Mouse (Mus musculus): ENCODE data around the gene Jam3.
"Not testable (repeated sequence)": the region's sequence is repeated elsewhere in the genome, so short reads cannot be mapped to it uniquely, and the experiment has no call there.

The Jam3 gene

DNA sequence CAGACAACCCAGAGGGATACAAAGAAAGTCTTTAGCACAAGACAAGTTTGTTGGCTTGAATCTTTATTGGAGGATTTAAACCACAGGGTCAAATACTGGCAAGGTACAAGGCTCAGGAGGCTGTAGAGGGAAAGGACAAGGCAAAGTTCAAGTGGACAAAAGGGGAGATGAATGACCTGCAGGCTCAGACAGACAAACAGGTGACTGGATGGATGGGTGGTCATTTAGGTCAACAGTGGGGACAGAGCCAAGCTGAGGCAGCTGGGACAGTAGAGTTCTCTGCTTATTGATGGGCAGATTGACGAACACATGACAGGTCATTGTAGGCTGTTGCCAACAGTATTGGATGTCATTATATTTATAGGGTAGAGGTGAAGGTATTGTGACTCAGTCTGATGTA is 11.8 kb upstream of the Jam3 start:
- DNase-seq, result no peak

DNA sequence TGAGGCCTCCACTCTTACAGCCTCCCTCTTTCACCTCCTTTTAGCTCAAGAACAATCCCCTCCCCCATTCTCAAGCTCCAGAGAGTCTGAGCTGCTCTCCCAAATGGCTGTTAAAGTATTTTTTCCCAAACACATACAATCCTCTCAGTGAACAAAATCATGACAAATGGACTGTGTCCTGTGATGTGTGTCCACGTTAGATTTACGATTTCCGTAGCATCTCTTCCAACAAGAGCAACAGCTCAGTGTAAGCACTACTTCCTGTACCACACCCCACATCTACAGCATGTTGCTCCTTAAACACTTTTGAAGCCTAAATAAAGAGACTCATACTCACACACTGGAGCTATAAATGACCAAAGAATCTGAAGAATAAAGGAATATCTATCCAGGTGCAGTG is 10.4 kb upstream of the Jam3 start:
- no peak for DNase-seq

- DNase-seq, result no peak
Measured at GRCm38 (mm10) chr9:27164957-27165356, 9.7 kb upstream of the Jam3 start.

- not testable (repeated sequence) for DNase-seq
Measured at GRCm38 (mm10) chr9:27163661-27164060, 8.4 kb upstream of the Jam3 start.

DNA sequence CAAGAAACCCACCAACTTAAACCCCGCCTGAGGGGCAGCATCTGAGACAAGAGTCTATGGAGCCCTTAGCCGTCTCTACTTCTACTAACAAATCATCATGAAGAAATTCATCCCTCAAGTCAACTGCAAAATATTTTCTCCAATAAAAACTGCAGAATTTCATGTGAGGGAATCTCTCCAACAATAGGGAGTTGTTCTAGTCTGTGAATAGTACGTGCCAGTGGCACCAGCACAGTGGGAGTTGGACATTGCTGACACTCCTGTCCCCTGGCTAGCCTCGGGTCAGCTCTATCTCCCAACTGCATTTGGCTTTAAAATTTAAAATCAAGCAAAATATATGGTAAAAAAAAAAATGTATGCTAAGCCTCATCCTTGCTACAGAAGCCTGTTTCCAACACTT is 1.4 kb downstream of the Jam3 start:
- no peak for DNase-seq

GRCm38 (mm10) chr9:27149836-27150235 is 5.4 kb downstream of the Jam3 start:
- no peak for DNase-seq

DNA sequence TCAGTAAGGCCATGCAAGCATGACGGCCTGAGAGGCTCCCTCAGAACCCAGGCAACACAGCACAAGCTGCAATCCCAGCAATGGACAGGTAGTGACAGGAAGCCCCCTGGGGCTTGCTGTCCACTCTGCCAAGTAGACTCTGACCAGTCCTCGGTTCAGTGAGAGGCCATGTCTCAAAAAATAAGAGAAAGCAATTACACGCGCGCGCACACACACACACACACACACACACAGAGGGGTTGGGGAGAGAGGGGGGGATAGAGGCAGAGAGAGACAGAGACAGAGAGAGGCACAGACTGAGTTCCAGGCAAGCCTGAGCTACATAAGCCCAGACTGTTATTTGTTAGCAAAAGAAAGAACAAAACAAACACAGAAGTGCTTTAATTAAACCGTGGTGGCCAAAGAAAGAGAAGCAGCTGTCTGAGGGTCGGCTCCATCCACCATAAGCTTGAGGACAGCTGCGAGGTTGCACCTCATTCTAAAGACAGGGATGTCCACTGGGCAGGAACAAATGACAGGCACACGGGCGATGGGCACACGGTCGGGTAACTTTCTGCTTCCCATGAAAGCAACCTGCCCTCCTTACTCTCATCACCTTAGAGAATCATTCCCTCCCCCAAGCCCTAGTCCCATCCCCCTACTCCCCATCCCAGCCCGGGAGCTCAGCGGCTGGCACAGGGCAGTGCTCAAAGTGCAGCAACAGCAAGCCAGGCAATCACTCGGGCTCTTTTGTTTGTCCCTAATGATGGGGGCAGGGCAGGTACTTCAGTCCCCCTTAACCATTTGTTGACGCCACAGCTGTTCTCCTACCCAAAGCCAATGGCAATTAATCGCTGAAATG is 6.4 kb downstream of the Jam3 start:
- DNase-seq, result no peak

DNA sequence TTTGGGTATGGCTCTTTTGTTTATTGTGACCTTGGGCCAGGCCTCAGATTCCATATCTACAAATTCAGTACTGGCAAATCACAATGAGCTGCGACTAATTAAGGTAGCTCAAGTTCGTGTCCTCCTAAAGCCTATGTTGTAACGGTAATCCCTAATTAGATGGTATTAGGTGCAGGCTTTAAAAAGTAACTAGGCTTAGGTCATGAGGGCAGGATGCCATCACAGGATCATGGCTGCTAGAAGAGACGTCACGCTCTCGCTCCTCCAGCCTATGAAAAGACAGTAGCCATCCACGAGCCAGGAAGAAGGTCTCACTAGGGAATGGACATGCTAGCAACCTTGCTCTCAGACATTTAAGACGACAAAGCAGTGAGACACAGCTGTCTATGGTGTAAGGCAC is 7.3 kb downstream of the Jam3 start:
- DNase-seq, result no peak

DNA sequence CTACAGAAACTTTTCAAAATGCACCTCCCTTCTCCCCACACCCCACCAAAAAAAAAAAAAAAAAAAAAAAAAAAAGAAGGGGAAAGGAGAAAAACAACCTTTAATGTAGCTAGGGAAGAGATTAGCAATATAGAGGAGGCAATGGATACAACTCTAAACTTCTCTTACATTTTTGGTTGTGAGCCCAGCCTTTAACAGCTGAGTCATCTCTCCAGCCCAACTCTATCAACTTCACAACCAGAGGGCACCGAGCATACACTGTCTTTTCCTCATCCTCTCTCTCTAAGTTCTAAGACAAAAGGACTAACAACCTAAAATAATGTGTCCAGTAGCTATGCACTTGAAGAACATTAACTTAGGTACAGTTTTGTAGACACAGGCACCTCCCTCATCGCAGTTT is 8.4 kb downstream of the Jam3 start:
- no peak for DNase-seq

DNA sequence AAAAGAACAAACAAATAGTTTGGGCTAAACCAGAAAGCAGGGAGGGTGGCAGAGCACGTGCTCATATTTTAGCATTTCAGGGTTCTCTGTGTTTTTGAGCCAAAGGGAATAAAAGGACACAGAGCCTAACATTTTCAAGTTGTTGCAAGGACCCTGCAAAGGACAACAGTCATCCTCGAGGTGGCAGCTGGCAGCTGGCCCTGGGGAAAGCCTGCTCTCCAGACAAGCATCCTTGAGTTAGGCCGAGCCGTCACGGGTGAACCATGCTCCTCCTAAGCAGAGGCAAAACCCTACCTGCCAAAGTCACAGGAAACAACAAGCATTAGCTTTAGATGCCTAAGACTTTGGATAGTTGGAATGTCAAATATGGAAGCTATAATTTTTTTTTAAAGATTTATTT is 10.2 kb downstream of the Jam3 start:
- no peak for DNase-seq

- DNase-seq, result no peak
Measured at GRCm38 (mm10) chr9:27144271-27144840, 10.9 kb downstream of the Jam3 start.

DNA sequence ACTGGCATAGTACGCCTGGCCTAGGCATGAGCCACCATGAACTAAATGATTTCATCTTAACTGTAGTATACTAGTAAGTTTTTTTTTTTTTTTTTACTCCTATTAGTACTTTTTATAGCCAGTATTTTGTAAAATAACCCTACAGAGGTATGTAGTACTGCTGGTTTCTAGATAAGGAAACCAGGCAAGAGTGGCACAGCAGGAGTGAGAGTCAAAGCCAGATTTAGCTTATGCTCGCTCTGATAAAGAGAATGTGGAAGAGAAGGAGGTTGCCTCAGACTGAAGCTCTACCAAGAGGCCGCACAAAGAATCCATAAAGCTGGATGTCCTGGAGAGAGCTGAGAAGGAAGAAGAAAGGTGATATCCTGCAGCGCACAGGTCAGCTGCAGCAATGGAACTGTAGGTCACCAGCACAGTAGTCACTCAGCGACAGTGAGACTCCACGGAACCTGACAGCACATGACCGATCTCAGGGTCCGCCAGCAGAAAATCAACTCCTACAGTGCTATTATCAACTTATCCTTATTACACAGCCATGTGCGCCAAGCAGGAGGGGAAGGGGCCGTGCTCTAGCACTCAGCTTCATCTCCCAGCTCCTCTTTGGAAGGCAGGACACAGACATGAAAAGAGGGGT is 14.7 kb downstream of the Jam3 start:
- DNase-seq, result no peak

GRCm38 (mm10) chr9:27136651-27137050 is 18.6 kb downstream of the Jam3 start:
- DNase-seq, result no peak

- no peak for DNase-seq
Measured at GRCm38 (mm10) chr9:27135372-27135771, 19.8 kb downstream of the Jam3 start.

DNA sequence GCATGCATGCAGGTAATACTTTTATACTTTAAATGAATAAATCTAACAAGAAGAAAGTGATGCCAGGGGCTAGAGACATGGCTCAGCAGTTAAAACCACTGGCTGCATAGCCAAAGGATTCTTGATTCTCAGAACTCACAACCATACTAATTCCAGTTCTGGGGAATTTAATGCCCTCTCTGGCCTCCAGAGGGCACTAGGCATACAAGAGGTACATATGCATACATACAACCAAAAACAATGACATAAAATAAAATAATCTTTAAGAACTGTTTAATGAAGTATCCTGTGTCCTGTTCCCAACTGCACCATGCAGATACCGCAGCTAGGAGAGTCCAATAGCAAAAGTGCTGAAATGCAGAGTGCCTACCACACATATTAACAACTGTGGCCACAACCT is 20.8 kb downstream of the Jam3 start:
- DNase-seq, result peak; percentile 73

DNA sequence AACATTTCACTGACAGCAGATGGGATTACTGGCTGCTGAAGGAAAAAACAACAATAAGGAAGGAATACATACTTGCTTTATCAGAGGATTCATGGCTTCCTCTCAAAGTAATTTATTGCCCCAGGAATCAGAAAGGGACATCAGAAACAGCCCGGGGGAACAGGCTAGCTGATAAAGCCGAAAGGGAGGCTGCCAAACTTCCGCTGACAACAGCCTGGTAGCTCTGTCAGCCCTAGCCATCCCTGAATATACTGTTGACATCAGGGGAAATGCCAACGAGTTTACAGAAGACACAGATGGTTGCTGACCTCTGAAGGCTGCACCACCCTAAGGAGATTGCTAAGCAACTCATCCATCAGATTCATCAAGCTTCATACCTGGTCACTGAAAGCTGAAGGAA is 26.6 kb downstream of the Jam3 start:
- no peak for DNase-seq

- DNase-seq, result no peak
Measured at GRCm38 (mm10) chr9:27126543-27126942, 28.7 kb downstream of the Jam3 start.

DNA sequence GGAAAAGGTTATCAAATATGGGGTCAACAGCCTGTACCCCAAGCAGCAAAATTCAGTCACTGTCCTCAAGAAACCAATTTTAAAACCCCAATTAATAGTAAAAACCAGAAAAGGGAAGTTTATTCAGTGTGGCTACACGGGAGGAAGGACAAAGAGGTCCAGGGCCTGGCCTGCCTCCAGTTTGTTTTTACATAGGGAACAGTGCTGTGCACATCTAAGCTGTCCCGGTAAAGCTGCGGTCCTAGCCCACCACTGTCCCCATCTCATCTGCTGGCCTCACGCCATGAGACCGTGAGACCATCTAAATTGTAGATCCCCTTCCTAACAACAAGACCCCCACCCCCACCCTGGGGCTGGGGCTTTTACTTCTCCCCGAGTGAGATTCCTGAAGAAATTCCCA is 29.8 kb downstream of the Jam3 start:
- no peak for DNase-seq

DNA sequence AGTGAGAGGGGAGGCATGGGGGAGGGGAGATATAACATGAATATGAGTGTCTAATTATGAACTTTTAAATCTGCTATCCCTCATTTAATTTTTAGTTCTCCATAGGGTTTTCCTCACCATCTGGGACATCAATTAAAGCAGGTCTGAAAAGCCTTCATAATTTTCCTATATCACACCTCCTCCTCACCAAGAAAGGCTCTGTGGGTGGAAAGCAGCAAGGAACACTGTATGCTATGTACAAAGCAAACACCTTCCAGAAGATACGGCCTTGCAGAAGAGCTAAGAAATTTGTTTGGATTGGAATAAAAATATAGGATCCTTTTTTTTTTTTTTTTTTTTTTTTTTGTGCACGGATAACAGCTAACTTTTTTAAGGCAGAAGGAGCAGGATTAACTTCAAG is 31.3 kb downstream of the Jam3 start:
- no peak for DNase-seq

DNA sequence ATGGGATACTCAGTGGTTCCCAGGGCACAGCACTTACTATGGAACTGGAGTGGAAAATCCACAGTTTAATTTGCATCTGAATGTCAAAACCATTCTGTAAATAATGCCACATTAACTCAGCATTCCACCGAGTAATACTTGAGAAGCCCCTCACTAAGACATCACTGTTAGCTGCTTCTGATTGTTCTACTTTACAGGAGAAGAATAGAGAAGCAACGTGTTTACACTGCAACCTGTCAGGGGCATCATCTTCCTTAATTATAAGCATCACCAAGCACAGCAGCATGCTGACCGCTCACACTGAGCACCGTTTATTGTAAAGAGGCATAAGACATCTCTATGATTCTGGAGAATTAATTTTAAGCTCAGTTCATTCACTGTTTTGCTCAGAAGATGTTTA is 32.3 kb downstream of the Jam3 start:
- DNase-seq, result no peak

DNA sequence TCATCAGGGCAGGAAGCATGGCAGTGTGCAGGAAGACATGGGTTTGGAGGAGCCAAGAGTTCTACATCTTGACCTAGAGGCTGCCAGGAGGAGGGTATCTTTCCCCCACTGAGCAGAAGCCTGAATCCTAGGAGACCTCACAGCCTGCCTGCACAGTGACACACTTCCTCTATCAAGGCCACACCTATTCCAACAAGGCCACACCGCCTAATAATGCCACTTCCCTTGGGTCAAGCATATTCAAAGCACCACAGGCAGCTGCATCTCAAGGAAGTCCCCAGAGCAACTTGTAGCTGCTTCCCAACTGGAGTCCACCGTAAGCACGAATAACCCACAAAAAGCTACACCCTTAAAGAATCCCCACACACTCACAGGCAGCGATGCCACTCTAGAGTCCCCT is 33.1 kb downstream of the Jam3 start:
- DNase-seq, result no peak

GRCm38 (mm10) chr9:27121254-27121653 is 34.0 kb downstream of the Jam3 start:
- no peak for DNase-seq

DNA sequence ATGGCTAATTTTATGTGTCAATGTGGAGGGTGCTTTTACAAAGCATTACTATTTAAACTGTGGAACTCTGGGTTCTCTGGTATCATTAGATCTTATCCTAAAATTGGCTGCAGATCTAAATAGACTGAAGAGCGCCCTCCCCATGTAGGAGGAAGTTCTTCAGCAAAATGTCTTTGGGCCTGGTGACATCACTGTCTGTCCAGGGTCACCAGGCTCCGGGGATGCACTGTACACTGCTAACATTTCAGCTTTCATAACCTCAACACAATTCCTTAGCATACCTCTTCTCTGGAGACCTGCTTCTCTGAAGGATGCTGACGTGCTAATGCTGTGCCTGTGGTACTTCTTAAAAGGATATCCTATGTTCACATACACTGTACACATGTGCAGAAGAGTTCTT is 43.5 kb downstream of the Jam3 start:
- no peak for DNase-seq

DNA sequence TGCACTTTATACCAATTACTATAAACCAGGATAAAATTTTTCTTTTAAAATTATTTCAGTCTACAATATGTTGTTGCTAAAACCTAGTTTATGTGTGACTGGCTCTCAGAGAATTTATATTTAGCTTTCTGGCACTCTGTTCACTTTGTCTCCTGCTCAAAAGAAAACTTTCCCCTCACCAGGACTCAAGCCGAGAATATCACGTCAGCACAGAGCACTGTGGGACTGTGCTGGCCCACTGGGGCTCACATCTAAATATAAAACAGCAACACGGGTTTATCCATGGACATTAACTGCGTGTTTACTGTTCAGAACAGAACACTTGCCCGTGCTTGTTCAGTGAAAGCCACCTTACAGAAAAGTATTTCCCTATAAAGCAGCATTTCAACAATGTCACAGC is 44.5 kb downstream of the Jam3 start:
- no peak for DNase-seq

Measured in lung, postnatal 36 days (tissue).